Mouse (Mus musculus): ENCODE results near the gene Hamp2. TPM values are rescaled to one million over a fixed set of nuclear protein-coding genes. Genes with fewer than 3 reads are reported as not detected.

The Hamp2 gene
- total RNA-seq, 2 experiments from 2014 or later: not detected

GRCm38 (mm10) chr7:30909773-30910172 is 14.7 kb downstream of the Hamp2 start:
- intact Hi-C loops (cut with DNase I): no loop called here
- DNase-seq (ENCODE audit: low spot score in 2 of 2): no peak

- intact Hi-C loops (cut with DNase I): no loop called here
- no peak for DNase-seq (ENCODE audit: low spot score in 2 of 2)
Observed at GRCm38 (mm10) chr7:30908992-30909431, 15.5 kb downstream of the Hamp2 start.

- intact Hi-C loops (cut with DNase I): no loop called here
- DNase-seq (ENCODE audit: low spot score in 2 of 2): no peak
Observed at GRCm38 (mm10) chr7:30908277-30908991, 16.0 kb downstream of the Hamp2 start.

- DNase-seq (ENCODE audit: low spot score in 2 of 2): peak; percentile 19
- intact Hi-C loops (cut with DNase I): no loop called here
Observed at GRCm38 (mm10) chr7:30904042-30904441, 20.4 kb downstream of the Hamp2 start.

- DNase-seq (ENCODE audit: low spot score in 2 of 2): no peak
- intact Hi-C loops (cut with DNase I): no loop called here
Observed at GRCm38 (mm10) chr7:30895217-30895616, 29.3 kb downstream of the Hamp2 start.

GRCm38 (mm10) chr7:30892515-30892914 is 32.0 kb downstream of the Hamp2 start:
- DNase-seq (ENCODE audit: low spot score in 2 of 2): no peak
- intact Hi-C loops (cut with DNase I): no loop called here

GRCm38 (mm10) chr7:30891746-30892145 is 32.7 kb downstream of the Hamp2 start:
- intact Hi-C loops (cut with DNase I): no loop called here
- DNase-seq (ENCODE audit: low spot score in 2 of 2): no peak

- intact Hi-C loops (cut with DNase I): no loop called here
- no peak for DNase-seq (ENCODE audit: low spot score in 2 of 2)
Observed at GRCm38 (mm10) chr7:30890681-30891080, 33.8 kb downstream of the Hamp2 start.

GRCm38 (mm10) chr7:30888786-30889185 is 35.7 kb downstream of the Hamp2 start:
- intact Hi-C loops (cut with DNase I): no loop called here
- DNase-seq (ENCODE audit: low spot score in 2 of 2): no peak

- no peak for DNase-seq (ENCODE audit: low spot score in 2 of 2)
- intact Hi-C loops (cut with DNase I): no loop called here
Observed at GRCm38 (mm10) chr7:30887568-30888188, 36.8 kb downstream of the Hamp2 start.

GRCm38 (mm10) chr7:30886852-30887251 is 37.6 kb downstream of the Hamp2 start:
- DNase-seq (ENCODE audit: low spot score in 2 of 2): no peak
- intact Hi-C loops (cut with DNase I): no loop called here

GRCm38 (mm10) chr7:30884047-30884446 is 40.4 kb downstream of the Hamp2 start:
- no peak for DNase-seq (ENCODE audit: low spot score in 2 of 2)
- intact Hi-C loops (cut with DNase I): no loop called here

GRCm38 (mm10) chr7:30881367-30881766 is 43.1 kb downstream of the Hamp2 start:
- intact Hi-C loops (cut with DNase I): no loop called here
- no peak for DNase-seq (ENCODE audit: low spot score in 2 of 2)

GRCm38 (mm10) chr7:30880176-30880575 is 44.3 kb downstream of the Hamp2 start, which contains the start of gene Cd22:
Cd22 (minus strand) TSS chr7:30880342.
- DNase-seq (ENCODE audit: low spot score in 2 of 2): no peak
- intact Hi-C loops (cut with DNase I): no loop called here

- intact Hi-C loops (cut with DNase I): no loop called here
- DNase-seq (ENCODE audit: low spot score in 2 of 2): no peak
Observed at GRCm38 (mm10) chr7:30878950-30879349, 45.5 kb downstream of the Hamp2 start.

- intact Hi-C loops (cut with DNase I): loop anchor here (1.0 kb wide), 1 partner anchor 101 kb away; no protein-coding TSS in a partner anchor
- DNase-seq (ENCODE audit: low spot score in 2 of 2): peak; percentile 14 to 54
Observed at GRCm38 (mm10) chr7:30873083-30873482, 51.4 kb downstream of the Hamp2 start.

Other genes with a start within 250 kb of the Hamp2 start
- gene 2200002J24Rik, start 225.8 kb downstream of the Hamp2 start, total RNA-seq (2021): not detected
- under 1 TPM; 0.23 to 0.47 TPM for gene Atp4a, start 212.5 kb downstream of the Hamp2 start, total RNA-seq (2021)
- gene Tmem147, start 195.1 kb downstream of the Hamp2 start, total RNA-seq (2021): 100 to 1,000 TPM; 114 to 115 TPM
- gene Gapdhs, start 181.0 kb downstream of the Hamp2 start, total RNA-seq (2021): under 1 TPM in 1 of 2 experiments, not detected in 1; 0.35 TPM
- 1 to 10 TPM; 5.5 to 7.9 TPM for gene Sbsn, start 173.2 kb downstream of the Hamp2 start, total RNA-seq (2021)
- gene Dmkn, start 160.9 kb downstream of the Hamp2 start, total RNA-seq (2021): 1 to 10 TPM; 2.6 to 3.6 TPM
- not detected for gene Krtdap, start 136.8 kb downstream of the Hamp2 start, total RNA-seq (2021)
- gene Ffar2, start 100.9 kb downstream of the Hamp2 start, total RNA-seq (2021): not detected
- not detected for gene Ffar3, start 68.5 kb downstream of the Hamp2 start, total RNA-seq (2021)
- gene Ffar1, start 63.1 kb downstream of the Hamp2 start, total RNA-seq (2021): not detected
- not detected for gene Cd22, start 44.3 kb downstream of the Hamp2 start, total RNA-seq (2021)
- 100 to 1,000 TPM; 137 to 247 TPM for gene Mag, start 9.8 kb downstream of the Hamp2 start, total RNA-seq (2021)
- not detected for gene Hamp, start 19.4 kb upstream of the Hamp2 start, total RNA-seq (2021)
- gene Usf2, start 32.1 kb upstream of the Hamp2 start, total RNA-seq (2021): 100 to 1,000 TPM; 135 to 147 TPM
- gene Lsr, start 48.8 kb upstream of the Hamp2 start, total RNA-seq (2021): 1 to 10 TPM; 7.0 to 9.8 TPM
- not detected for gene Fam187b, start 49.1 kb upstream of the Hamp2 start, total RNA-seq (2021)
- gene Fxyd5, start 117.8 kb upstream of the Hamp2 start, total RNA-seq (2021): 10 to 100 TPM; 19.8 to 39.0 TPM
- gene Fxyd7, start 126.8 kb upstream of the Hamp2 start, total RNA-seq (2021): 100 to 1,000 TPM; 184 to 245 TPM
- 10 to 100 TPM; 75.9 to 86.2 TPM for gene Fxyd1, start 132.5 kb upstream of the Hamp2 start, total RNA-seq (2021)
- gene Lgi4, start 134.7 kb upstream of the Hamp2 start, total RNA-seq (2021): 10 to 100 TPM; 27.4 to 28.7 TPM
- gene Fxyd3, start 152.0 kb upstream of the Hamp2 start, total RNA-seq (2021): not detected
- gene Hpn, start 190.6 kb upstream of the Hamp2 start, total RNA-seq (2021): 1 to 10 TPM; 2.1 to 4.5 TPM
- 100 to 1,000 TPM; 640 to 844 TPM for gene Scn1b, start 202.3 kb upstream of the Hamp2 start, total RNA-seq (2021)
- 100 to 1,000 TPM in 1 of 2 experiments, 10 to 100 TPM in 1; 94.0 to 120 TPM for gene Gramd1a, start 231.2 kb upstream of the Hamp2 start, total RNA-seq (2021)